In the genomic region with DNA sequence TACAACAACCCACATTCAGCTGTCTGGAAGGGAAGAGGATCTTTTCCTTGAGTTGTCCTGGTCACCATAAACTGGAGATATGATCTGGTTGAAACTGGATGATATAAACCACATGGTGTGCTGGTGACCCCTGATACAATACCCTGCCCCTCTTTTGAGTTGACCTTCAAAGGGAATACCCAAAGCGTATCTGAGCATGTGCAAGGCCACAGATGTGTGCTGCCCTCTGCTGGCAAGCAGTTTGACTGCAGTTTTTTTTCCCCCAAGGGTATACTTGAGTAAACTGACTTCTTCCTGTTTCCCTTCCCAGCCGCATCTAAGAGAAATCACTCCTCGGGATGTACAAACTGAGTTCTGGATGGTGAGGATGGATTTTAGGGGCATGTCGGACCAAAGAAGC, we compare ENCODE assay signal across 9 mouse cellular contexts. TPM values are rescaled to one million over a fixed set of nuclear protein-coding genes. Genes with fewer than 3 reads are reported as not detected.
DNase-seq lines count a peak whose midpoint lies in the region; ATAC-seq and TF ChIP-seq lines count a peak whose summit lies in the region.
"Had no signal": no experiment of that assay in that cellular context is flagged by ENCODE, and none has a peak within 500 bp of the region (broad histone marks: within the 10 kb centered on the region; RNA-seq: fewer than 3 reads in every experiment).

No protein-coding gene starts in this region.

- no peak overlapping the region for H3K4me3 ChIP-seq in forebrain, postnatal 0 days (ENCODE audit: low read depth, low read length)
- H3K4me3 ChIP-seq in kidney, postnatal 0 days (replicated peaks; ENCODE audit: low read depth, low read length): no peak overlapping the region
- H3K4me3 ChIP-seq in liver, postnatal 0 days (ENCODE audit: low read depth, low read length): no peak overlapping the region
- H3K4me3 ChIP-seq: hindbrain, embryonic 15.5 days had no signal

- 0 out of 2 replicates have a peak, but pooled peaks cover 4% of the 10 kb centered on the region for H3K27me3 ChIP-seq in forebrain, postnatal 0 days (ENCODE audit: insufficient read depth, low read length)
- H3K27me3 ChIP-seq in kidney, postnatal 0 days (ENCODE audit: insufficient read depth, low read length): no peaks in the 10 kb centered on the region
- H3K27me3 ChIP-seq in liver, postnatal 0 days (ENCODE audit: insufficient read depth, low read length): no peaks in the 10 kb centered on the region
- H3K27me3 ChIP-seq: hindbrain, embryonic 15.5 days had no signal

- H3K27ac ChIP-seq in forebrain, postnatal 0 days (ENCODE audit: low read depth, low read length): no peak overlapping the region
- no peak overlapping the region for H3K27ac ChIP-seq in kidney, postnatal 0 days
- no peak overlapping the region for H3K27ac ChIP-seq in liver, postnatal 0 days (ENCODE audit: low read depth)
- H3K27ac ChIP-seq: hindbrain, embryonic 15.5 days had no signal

- ATAC-seq in forebrain, postnatal 0 days: no peak
- no peak; the same call in 1 of the 2 replicates for ATAC-seq in kidney, postnatal 0 days (replicated peaks; ENCODE audit: low FRiP score, low read depth)
- 0 out of 2 replicates have a peak, but pooled peaks have one; percentile 29 for ATAC-seq in liver, postnatal 0 days
- no peak for ATAC-seq in megakaryocyte-erythroid progenitor cell, adult 5-6 weeks (replicated peaks; ENCODE audit: low FRiP score, low TSS enrichment, poor library complexity, severe bottlenecking)

- H3K36me3 ChIP-seq in forebrain, postnatal 0 days (ENCODE audit: insufficient read depth): no peaks in the 10 kb centered on the region
- no peaks in the 10 kb centered on the region for H3K36me3 ChIP-seq in kidney, postnatal 0 days (ENCODE audit: insufficient read depth, low read length)
- H3K36me3 ChIP-seq in liver, postnatal 0 days (replicated peaks; ENCODE audit: insufficient read depth, low read length): no peaks in the 10 kb centered on the region
- H3K36me3 ChIP-seq: hindbrain, embryonic 15.5 days had no signal

- peak; percentile 8 to 21 for DNase-seq in urinary bladder, adult 18-20 months (ENCODE audit: low spot score in 2 of 2)
- DNase-seq in urinary bladder, postnatal 10 days (ENCODE audit: low spot score): no peak
- peak; percentile 67 for DNase-seq in adrenal gland, postnatal 14 days
- DNase-seq in forebrain, postnatal 0 days: peak; percentile 47
- peak; percentile 65 for DNase-seq in kidney, postnatal 0 days (ENCODE audit: low spot score)
- DNase-seq in liver, postnatal 0 days: peak; percentile 72
- peak; percentile 23 for DNase-seq in right cerebral cortex, postnatal 25 days

- no peaks in the 10 kb centered on the region for H3K4me1 ChIP-seq in forebrain, postnatal 0 days (ENCODE audit: insufficient read depth)
- no peaks in the 10 kb centered on the region for H3K4me1 ChIP-seq in kidney, postnatal 0 days (replicated peaks; ENCODE audit: insufficient read depth, low read length)
- H3K4me1 ChIP-seq in liver, postnatal 0 days (ENCODE audit: insufficient read depth): no peaks in the 10 kb centered on the region
- H3K4me1 ChIP-seq: hindbrain, embryonic 15.5 days had no signal

- no peaks in the 10 kb centered on the region for H3K9me3 ChIP-seq in forebrain, postnatal 0 days (ENCODE audit: low read length)
- H3K9me3 ChIP-seq in kidney, postnatal 0 days (replicated peaks; ENCODE audit: low read length): no peaks in the 10 kb centered on the region
- H3K9me3 ChIP-seq in liver, postnatal 0 days (ENCODE audit: low read length): no peaks in the 10 kb centered on the region
- H3K9me3 ChIP-seq: hindbrain, embryonic 15.5 days had no signal

- no peak for TF ChIP-seq EP300 in liver, postnatal 0 days (IDR thresholded peaks at IDR 0.05; ENCODE audit: low read depth)

- 41% methylated on average over 4 of the region's 4 CpGs for WGBS in forebrain, postnatal 0 days
- 35% methylated on average over 4 of the region's 4 CpGs for WGBS in kidney, postnatal 0 days
- WGBS in liver, postnatal 0 days (ENCODE audit: insufficient replicate concordance): 28% methylated on average over 4 of the region's 4 CpGs

- TF ChIP-seq CTCF in forebrain, postnatal 0 days (IDR thresholded peaks at IDR 0.05; ENCODE audit: low read depth): peak; percentile 75
- TF ChIP-seq CTCF in kidney, postnatal 0 days (IDR thresholded peaks at IDR 0.05; ENCODE audit: low read depth): peak; percentile 86
- TF ChIP-seq CTCF in liver, postnatal 0 days (IDR thresholded peaks at IDR 0.05; ENCODE audit: low read depth): peak; percentile 87

- H3K9ac ChIP-seq in forebrain, postnatal 0 days: no peak overlapping the region
- no peak overlapping the region for H3K9ac ChIP-seq in kidney, postnatal 0 days (ENCODE audit: low read depth, low read length)
- no peak overlapping the region for H3K9ac ChIP-seq in liver, postnatal 0 days (replicated peaks)
- H3K9ac ChIP-seq: hindbrain, embryonic 15.5 days had no signal

- no peak overlapping the region for H3K4me2 ChIP-seq in forebrain, postnatal 0 days (ENCODE audit: low read depth)
- H3K4me2 ChIP-seq in kidney, postnatal 0 days (ENCODE audit: low read length): no peak overlapping the region
- H3K4me2 ChIP-seq in liver, postnatal 0 days (ENCODE audit: low read depth, low read length): no peak overlapping the region
- H3K4me2 ChIP-seq: hindbrain, embryonic 15.5 days had no signal

RNA-seq across cellular contexts. Expression of a gene that starts 59.1 kb away (rescaled TPM):
- total RNA-seq in adrenal gland, postnatal 14 days (2021): 12.5 and 16.2 TPM in 2 replicates
- total RNA-seq in forebrain, postnatal 0 days (2014; rRNA removed): 38.9 and 40.1 TPM in 2 replicates
- 25.1 and 30.7 TPM in 2 replicates for polyA plus RNA-seq in forebrain, postnatal 0 days (2015; fragmentation: Nextera tagmentation; extraction: Ambion mirVana)
- polyA plus RNA-seq in kidney, postnatal 0 days (2015; fragmentation: Nextera tagmentation; extraction: Ambion mirVana): 35.3 and 38.2 TPM in 2 replicates
- polyA plus RNA-seq in liver, postnatal 0 days (2015; fragmentation: Nextera tagmentation; extraction: Ambion mirVana): 7.7 and 7.8 TPM in 2 replicates
- 20.2 and 27.0 TPM in 2 replicates for total RNA-seq in megakaryocyte-erythroid progenitor cell, adult 5-6 weeks (2014; fragmentation: Nextera tagmentation)
- 34.7 and 37.8 TPM in 2 replicates for total RNA-seq in megakaryocyte-erythroid progenitor cell, adult 5-6 weeks (2017)
